Mouse (Mus musculus): ENCODE data around the gene Fyb2.

DNA sequence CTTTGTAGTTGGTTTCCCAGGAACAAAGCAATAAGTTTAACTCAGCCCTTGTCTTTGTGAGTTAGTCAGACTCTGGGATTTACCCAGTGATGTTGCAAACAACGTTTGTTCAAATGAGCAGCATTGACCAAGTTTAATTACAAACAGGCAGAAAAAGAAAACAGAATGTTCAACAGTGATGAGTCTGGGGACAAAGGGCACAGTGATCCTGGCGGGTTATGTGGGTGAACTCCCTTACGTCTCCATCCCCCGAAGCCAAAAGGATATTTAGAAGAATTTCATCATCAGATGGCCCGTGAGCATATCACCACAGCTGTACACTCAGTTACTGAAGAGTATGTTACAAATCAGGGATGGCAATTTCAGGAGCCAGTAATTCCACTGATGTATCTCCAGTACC, 86.4 kb downstream of the Fyb2 start:
- TF ChIP-seq CTCF (IDR thresholded peaks at IDR 0.05; ENCODE audit: extremely low read depth, insufficient read depth, insufficient read length, insufficient replicate concordance), result no peak
- TF ChIP-seq POLR2A (IDR thresholded peaks at IDR 0.05; ENCODE audit: low read depth, low read length), result no peak
